ENCODE assay signal across 7 mouse cellular contexts in genomic region chr7:143829504-143830331, GRCm38 (mm10). TPM values are rescaled to one million over a fixed set of nuclear protein-coding genes. Genes with fewer than 3 reads are reported as not detected.
DNase-seq lines count a peak whose midpoint lies in the region; ATAC-seq lines count a peak whose summit lies in the region.

No protein-coding gene starts in this region.

- H3K9ac ChIP-seq in intestine, embryonic 16.5 days (ENCODE audit: low read depth, low read length) = peak overlapping the region; percentile 75
- peak overlapping the region; percentile 79 for H3K9ac ChIP-seq in midbrain, embryonic 11.5 days (ENCODE audit: low read length)

- peaks cover 38% of the 10 kb centered on the region for H3K4me1 ChIP-seq in intestine, embryonic 16.5 days (ENCODE audit: control insufficient read depth, insufficient read depth, low read length)
- peaks cover 12% of the 10 kb centered on the region; the same call in 1 of the 2 replicates for H3K4me1 ChIP-seq in midbrain, embryonic 11.5 days (ENCODE audit: control insufficient read depth, insufficient read depth, low read length)

- intact Hi-C loops in gastrocnemius, postnatal 36 days (cut with DNase I) = loop anchor here (1.0 to 10.0 kb wide), 2 partner anchors 78 to 245 kb away; no protein-coding TSS in a partner anchor
- intact Hi-C loops in left cerebral cortex, postnatal 36 days (cut with DNase I) = loop anchor here (1.0 to 5.0 kb wide), 2 partner anchors 78 to 243 kb away; no protein-coding TSS in a partner anchor

- H3K27me3 ChIP-seq in intestine, embryonic 16.5 days (replicated peaks; ENCODE audit: control insufficient read depth, insufficient read depth, low read length) = no peaks in the 10 kb centered on the region
- H3K27me3 ChIP-seq in midbrain, embryonic 11.5 days (ENCODE audit: control insufficient read depth, insufficient read depth, low read length) = no peaks in the 10 kb centered on the region

- peak overlapping the region; percentile 78 for H3K4me2 ChIP-seq in intestine, embryonic 16.5 days (ENCODE audit: low read depth, low read length)
- peak overlapping the region; percentile 95 for H3K4me2 ChIP-seq in midbrain, embryonic 11.5 days

- no peaks in the 10 kb centered on the region; the same call in 1 of the 2 replicates for H3K36me3 ChIP-seq in intestine, embryonic 16.5 days (ENCODE audit: control insufficient read depth, insufficient read depth, low read length)
- no peaks in the 10 kb centered on the region for H3K36me3 ChIP-seq in midbrain, embryonic 11.5 days (ENCODE audit: control insufficient read depth, insufficient read depth, low read length)

- H3K9me3 ChIP-seq in intestine, embryonic 16.5 days (ENCODE audit: control insufficient read depth, low read length) = no peaks in the 10 kb centered on the region
- H3K9me3 ChIP-seq in midbrain, embryonic 11.5 days (ENCODE audit: control insufficient read depth, low read length) = no peaks in the 10 kb centered on the region

- under 1% methylated on average over 37 of the region's 37 CpGs for WGBS in intestine, embryonic 16.5 days
- under 1% methylated on average over 37 of the region's 37 CpGs for WGBS in midbrain, embryonic 11.5 days

- H3K4me3 ChIP-seq in intestine, embryonic 16.5 days (ENCODE audit: low read length) = peak overlapping the region; percentile 56
- peak overlapping the region; percentile 61 for H3K4me3 ChIP-seq in midbrain, embryonic 11.5 days (ENCODE audit: low read depth, low read length)

- DNase-seq in adrenal gland, adult 18-20 months (ENCODE audit: low spot score in 2 of 2) = peak; percentile 87 to 88
- peak; percentile 98 for DNase-seq in embryo, embryonic 11 days
- peak; percentile 84 to 90 for DNase-seq in gastrocnemius, postnatal 36 days
- peak; percentile 94 to 95 for DNase-seq in left cerebral cortex, postnatal 36 days (ENCODE audit: low spot score in 2 of 2)
- DNase-seq in midbrain, embryonic 11.5 days (ENCODE audit: low spot score, missing footprints) = peak; percentile 99
- DNase-seq in skeletal muscle tissue, adult 2 months (ENCODE audit: low read depth, low spot score) = peak; percentile 94

- peak overlapping the region; percentile 90 for H3K27ac ChIP-seq in intestine, embryonic 16.5 days (ENCODE audit: low read length)
- peak overlapping the region; percentile 80 for H3K27ac ChIP-seq in midbrain, embryonic 11.5 days (ENCODE audit: low read depth, low read length)

- peak; percentile 96 for ATAC-seq in intestine, embryonic 16.5 days
- peak; percentile 98 for ATAC-seq in midbrain, embryonic 11.5 days (ENCODE audit: low FRiP score)

RNA-seq across cellular contexts. Expression of gene Dhcr7, which starts 6.8 kb away (rescaled TPM):
- 1,000 to 10,000 TPM in 1 of 2 experiments, 100 to 1,000 TPM in 1; 730 to 1,067 TPM for total RNA-seq in adrenal gland, adult 18-20 months (2021)
- 1 to 10 TPM; 4.4 to 4.6 TPM for total RNA-seq in gastrocnemius, postnatal 36 days (2021)
- 98.0 and 105 TPM in 2 replicates for polyA plus RNA-seq in intestine, embryonic 16.5 days (2015; fragmentation: Nextera tagmentation; extraction: Ambion mirVana)
- total RNA-seq in left cerebral cortex, postnatal 36 days (2021) = 10 to 100 TPM; 38.3 to 42.2 TPM
- polyA plus RNA-seq in midbrain, embryonic 11.5 days (2014; fragmentation: Nextera tagmentation; extraction: Ambion mirVana) = 88.7 and 89.8 TPM in 2 replicates

RNA-seq across cellular contexts. Expression of gene Nadsyn1, which starts 7.1 kb away (rescaled TPM):
- 10 to 100 TPM; 10.4 to 14.4 TPM for total RNA-seq in adrenal gland, adult 18-20 months (2021)
- 1 to 10 TPM; 3.6 to 3.9 TPM for total RNA-seq in gastrocnemius, postnatal 36 days (2021)
- 25.4 and 29.4 TPM in 2 replicates for polyA plus RNA-seq in intestine, embryonic 16.5 days (2015; fragmentation: Nextera tagmentation; extraction: Ambion mirVana)
- total RNA-seq in left cerebral cortex, postnatal 36 days (2021) = 1 to 10 TPM; 5.1 to 7.1 TPM
- 7.9 and 8.3 TPM in 2 replicates for polyA plus RNA-seq in midbrain, embryonic 11.5 days (2014; fragmentation: Nextera tagmentation; extraction: Ambion mirVana)

RNA-seq across cellular contexts. Expression of gene Gm498, which starts 36.9 kb away (rescaled TPM):
- total RNA-seq in adrenal gland, adult 18-20 months (2021) = not detected
- not detected for total RNA-seq in gastrocnemius, postnatal 36 days (2021)
- polyA plus RNA-seq in intestine, embryonic 16.5 days (2015; fragmentation: Nextera tagmentation; extraction: Ambion mirVana) = not detected in 2 replicates
- not detected for total RNA-seq in left cerebral cortex, postnatal 36 days (2021)
- not detected in 2 replicates for polyA plus RNA-seq in midbrain, embryonic 11.5 days (2014; fragmentation: Nextera tagmentation; extraction: Ambion mirVana)

RNA-seq across cellular contexts. Expression of gene Mrgpre, which starts 45.4 kb away (rescaled TPM):
- total RNA-seq in adrenal gland, adult 18-20 months (2021) = 1 to 10 TPM; 2.3 to 2.9 TPM
- total RNA-seq in gastrocnemius, postnatal 36 days (2021) = under 1 TPM; 0.43 to 0.54 TPM
- polyA plus RNA-seq in intestine, embryonic 16.5 days (2015; fragmentation: Nextera tagmentation; extraction: Ambion mirVana) = 1.4 and 1.5 TPM in 2 replicates
- total RNA-seq in left cerebral cortex, postnatal 36 days (2021) = 1 to 10 TPM; 6.7 to 7.1 TPM
- 2.7 and 3.7 TPM in 2 replicates for polyA plus RNA-seq in midbrain, embryonic 11.5 days (2014; fragmentation: Nextera tagmentation; extraction: Ambion mirVana)

Comparison
In these comparisons a context has a peak if more than half of its experiments do, and no peak if none do; other contexts are left out.
1. Peak in every context shown above with its lines: DNase-seq, ATAC-seq, H3K4me3 ChIP-seq and H3K27ac ChIP-seq.
2. RNA of gene Dhcr7, which starts 6.8 kb away (total RNA-seq): 730 to 1,067 TPM in adrenal gland, adult 18-20 months; 38.3 to 42.2 TPM in left cerebral cortex, postnatal 36 days and 4.4 to 4.6 TPM in gastrocnemius, postnatal 36 days; every median in the first group is over 10 times any median in the second.